Mouse (Mus musculus): ENCODE measurements around the gene 2310034G01Rik.

- no peak for TF ChIP-seq POLR2A (IDR thresholded peaks at IDR 0.05; ENCODE audit: low read depth, low read length)
- no peak for TF ChIP-seq CTCF (IDR thresholded peaks at IDR 0.05; ENCODE audit: borderline replicate concordance, insufficient read depth, low read length)
These were observed 5.2 kb downstream of the 2310034G01Rik start for GRCm38 (mm10) chr19:46344710-46345419.
